Mouse (Mus musculus) midbrain, embryonic 13.5 days (tissue): ENCODE measurements around the gene Tal1. TPM values are rescaled to one million over a fixed set of nuclear protein-coding genes. Genes with fewer than 3 reads are reported as not detected.
A peak's percentile ranks its signal among the peaks of the same experiment; 100 is the strongest.

Experiments
- ATAC-seq: fragments of 200-750 bp; cut with Nextera tagmentation; 2 replicates; pipeline ENCODE4 v1.8.0; 2017; ENCODE audit warnings: mild to moderate bottlenecking, moderate TSS enrichment, moderate library complexity
- H3K27ac ChIP-seq: fragments of 300-500 bp; sonication (generic); 2 replicates; pipeline ENCODE4 v1.5.1; 2015; ENCODE audit warnings: inconsistent platforms, mild to moderate bottlenecking, moderate library complexity
- H3K27me3 ChIP-seq: fragments of 300-500 bp; sonication (generic); 2 replicates; pipeline ENCODE4 v1.6.1; 2015; ENCODE audit warnings: mild to moderate bottlenecking, inconsistent platforms
- H3K36me3 ChIP-seq: fragments of 300-500 bp; sonication (generic); 2 replicates; pipeline ENCODE4 v1.6.1; 2015; ENCODE audit warnings: mild to moderate bottlenecking, inconsistent platforms
- H3K4me1 ChIP-seq: fragments of 300-500 bp; sonication (generic); replicated peaks from 2 replicates; pipeline ENCODE4 v1.6.1; 2015; ENCODE audit warnings: inconsistent platforms
- H3K4me2 ChIP-seq: fragments of 300-500 bp; sonication (generic); replicated peaks from 2 replicates; pipeline ENCODE4 v1.6.1; 2015; ENCODE audit warnings: moderate library complexity, mild to moderate bottlenecking, inconsistent platforms
- H3K4me3 ChIP-seq: fragments of 300-500 bp; sonication (generic); replicated peaks from 2 replicates; pipeline ENCODE4 v1.5.1; 2015; ENCODE audit warnings: mild to moderate bottlenecking, inconsistent platforms
- H3K9ac ChIP-seq: fragments of 300-500 bp; sonication (generic); replicated peaks from 2 replicates; pipeline ENCODE4 v1.6.1; 2015; ENCODE audit warnings: mild to moderate bottlenecking, inconsistent platforms
- H3K9me3 ChIP-seq: fragments of 300-500 bp; sonication (generic); 2 replicates; pipeline ENCODE4 v1.6.1; 2016; ENCODE audit warnings: mild to moderate bottlenecking, inconsistent platforms
- WGBS: fragments of 180-500 bp; shearing (Covaris S2); methylation state at CpG from one replicate; pipeline ENCODE4 v1.1.7; 2015; 5-methylcytosine and 5-hydroxymethylcytosine counted together
- polyA plus RNA-seq: library from polyadenylated mRNA; unstranded; fragments of >200 nt; fragmentation: Nextera tagmentation; extraction: Ambion mirVana; gene quantifications from 2 replicates; pipeline ENCODE4 v1.2.1, GENCODE M21; 2015

Gene Tal1
- polyA plus RNA-seq, 1 experiment from 2014 or later: 11.9 TPM

DNA sequence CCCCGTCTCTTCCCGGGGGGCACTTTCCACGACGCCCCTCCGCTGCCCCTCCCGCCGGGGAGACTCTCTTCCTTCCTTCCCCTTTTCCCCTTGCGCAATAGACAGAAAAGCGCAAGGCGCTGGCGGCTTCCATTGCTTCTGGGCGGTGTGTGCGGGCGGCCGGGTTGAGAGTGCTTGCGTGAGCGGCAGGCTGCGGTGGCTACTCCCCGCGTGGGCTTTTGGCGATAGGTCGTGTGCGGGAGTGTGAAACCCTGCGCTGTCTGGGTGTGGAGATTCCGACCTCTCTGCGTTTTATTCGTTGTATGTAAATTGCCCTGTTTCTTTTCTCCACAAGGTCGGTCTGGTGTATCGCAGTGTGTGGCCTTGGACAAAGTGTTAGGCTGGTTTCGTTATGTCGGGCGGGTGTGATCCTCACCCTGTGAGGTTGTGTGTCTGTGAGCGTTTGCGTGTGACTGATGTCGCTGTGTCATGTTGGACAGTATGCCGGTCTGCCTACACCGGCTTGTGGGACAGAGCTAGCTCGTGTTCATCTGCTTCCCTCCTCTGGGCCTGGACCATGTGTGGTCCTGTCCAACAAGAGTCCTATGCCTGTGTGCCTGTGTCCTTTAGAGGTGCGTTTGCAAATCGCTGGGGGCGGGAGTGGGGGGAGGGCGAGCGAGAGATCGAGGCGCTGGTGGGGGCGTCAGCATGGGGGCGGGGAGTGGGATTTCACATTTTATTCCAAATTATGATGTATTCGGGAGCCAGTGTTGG, 871 bp downstream of the Tal1 start:
- H3K27me3 ChIP-seq: peaks cover 88% of the 10 kb centered on the region
- WGBS: under 1% methylated on average over 48 of the region's 48 CpGs
- no peaks in the 10 kb centered on the region for H3K36me3 ChIP-seq
- H3K4me2 ChIP-seq: peak overlapping the region; percentile 92
- peak; percentile 83 for ATAC-seq
- H3K27ac ChIP-seq: peak overlapping the region; percentile 93
- H3K9me3 ChIP-seq: no peaks in the 10 kb centered on the region
- H3K4me1 ChIP-seq: peaks cover 20% of the 10 kb centered on the region
- H3K9ac ChIP-seq: peak overlapping the region; percentile 66
- peak overlapping the region; percentile 40 for H3K4me3 ChIP-seq

DNA sequence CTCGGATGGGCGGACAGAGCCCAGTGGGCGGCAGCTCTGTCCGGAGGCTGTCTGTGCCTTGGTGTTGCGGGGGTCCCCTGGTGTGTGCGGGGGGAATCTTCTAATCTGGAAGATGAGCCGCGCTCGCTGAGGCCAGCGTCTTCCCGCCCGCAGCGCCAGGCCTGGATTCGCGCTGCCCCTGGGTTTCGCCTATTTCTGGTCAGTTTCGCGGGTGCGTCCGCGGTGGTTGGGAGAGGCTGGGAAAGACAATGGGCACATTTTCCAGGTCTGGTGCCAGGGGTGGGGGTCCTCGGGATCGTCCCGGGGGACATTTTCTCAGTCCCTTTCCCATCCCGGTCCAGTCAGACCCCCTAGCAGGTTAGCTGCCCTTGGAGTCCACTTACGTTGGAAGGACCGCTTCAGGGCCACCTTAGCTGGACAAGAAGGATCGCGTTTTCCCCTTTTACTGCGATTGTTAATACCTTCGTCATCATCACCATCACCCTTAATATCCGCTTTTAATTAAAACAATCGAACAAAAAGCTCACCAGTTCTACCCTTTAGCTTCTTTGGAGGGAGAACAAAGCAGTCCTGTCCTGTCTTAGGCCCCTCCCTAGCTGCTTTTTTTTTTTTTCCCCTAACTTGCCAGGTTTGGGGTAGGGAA, 1.6 kb downstream of the Tal1 start:
- H3K27ac ChIP-seq: peak overlapping the region; percentile 93
- H3K36me3 ChIP-seq: no peaks in the 10 kb centered on the region
- ATAC-seq: peak; percentile 49
- under 1% methylated on average over 33 of the region's 33 CpGs for WGBS
- H3K9me3 ChIP-seq: no peaks in the 10 kb centered on the region
- peak overlapping the region; percentile 92 for H3K4me2 ChIP-seq
- H3K4me3 ChIP-seq: peak overlapping the region; percentile 40
- peaks cover 88% of the 10 kb centered on the region for H3K27me3 ChIP-seq
- H3K4me1 ChIP-seq: peaks cover 21% of the 10 kb centered on the region
- peak overlapping the region; percentile 66 for H3K9ac ChIP-seq

DNA sequence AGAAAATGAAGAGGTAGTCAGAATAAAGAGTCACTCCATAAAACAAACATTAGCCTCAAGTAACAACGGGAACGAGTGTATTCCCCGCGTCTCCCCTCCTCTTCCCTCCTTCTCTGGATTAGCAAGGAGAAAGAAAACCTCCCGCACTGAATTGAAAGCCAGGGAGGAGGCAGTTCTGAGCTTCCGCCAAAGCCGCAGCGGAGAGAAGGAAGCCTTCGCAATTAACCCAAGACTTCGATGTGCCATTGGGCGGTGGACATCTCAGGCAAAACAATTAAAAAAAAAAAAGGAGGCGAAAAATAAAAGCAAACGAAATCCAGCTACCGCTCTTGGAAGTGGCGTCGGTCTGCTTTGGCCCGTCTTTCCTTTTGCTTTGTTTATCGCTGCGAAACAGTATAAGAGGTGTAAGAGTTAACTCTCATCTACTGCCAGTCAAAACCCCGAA, 2.1 kb downstream of the Tal1 start:
- peaks cover 87% of the 10 kb centered on the region for H3K27me3 ChIP-seq
- peaks cover 24% of the 10 kb centered on the region for H3K4me1 ChIP-seq
- no peaks in the 10 kb centered on the region for H3K9me3 ChIP-seq
- H3K9ac ChIP-seq: peak overlapping the region; percentile 66
- WGBS: under 1% methylated on average over 20 of the region's 20 CpGs
- no peak for ATAC-seq
- no peaks in the 10 kb centered on the region for H3K36me3 ChIP-seq
- peak overlapping the region; percentile 40 for H3K4me3 ChIP-seq
- H3K27ac ChIP-seq: peak overlapping the region; percentile 93
- H3K4me2 ChIP-seq: peak overlapping the region; percentile 92

DNA sequence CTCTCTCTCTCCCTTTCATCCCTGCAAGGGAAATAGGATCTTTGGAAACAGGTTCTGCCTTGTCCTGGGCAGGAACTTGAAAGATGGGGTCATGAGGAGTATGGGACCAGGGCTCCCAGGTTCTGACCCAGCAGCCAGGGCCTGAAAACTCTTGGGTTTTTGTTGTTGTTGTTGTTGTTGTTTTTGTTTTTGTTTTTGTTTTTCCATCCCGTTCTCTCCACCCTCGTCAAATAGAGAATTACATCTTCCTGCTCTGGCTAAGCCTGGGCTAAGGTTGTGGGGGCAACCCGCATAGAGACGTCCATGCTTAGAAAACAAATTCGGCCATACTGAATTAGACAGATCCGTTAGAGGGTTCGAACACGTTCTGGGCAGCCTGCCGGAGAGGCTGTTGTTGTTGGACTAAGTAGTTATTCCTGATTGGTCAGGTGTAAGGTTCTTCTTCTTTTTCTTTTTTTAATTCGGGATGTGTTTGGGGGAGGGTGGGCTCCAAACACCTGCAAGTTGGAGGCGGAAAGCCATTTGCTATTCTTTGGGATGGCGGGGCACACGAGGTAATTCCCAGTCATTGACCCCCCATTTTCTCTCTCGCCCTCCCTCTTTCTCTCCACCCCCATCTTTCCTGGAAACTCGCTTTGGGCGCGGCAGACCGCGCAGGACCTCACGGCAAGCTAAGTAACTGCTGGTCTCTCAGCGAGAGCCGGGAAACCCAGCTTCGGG, 2.8 kb downstream of the Tal1 start:
- peaks cover 31% of the 10 kb centered on the region for H3K4me1 ChIP-seq
- under 1% methylated on average over 23 of the region's 23 CpGs for WGBS
- H3K4me2 ChIP-seq: peak overlapping the region; percentile 92
- ATAC-seq: no peak
- H3K4me3 ChIP-seq: peak overlapping the region; percentile 40
- H3K36me3 ChIP-seq: no peaks in the 10 kb centered on the region
- H3K27ac ChIP-seq: peak overlapping the region; percentile 93
- peaks cover 87% of the 10 kb centered on the region for H3K27me3 ChIP-seq
- H3K9ac ChIP-seq: peak overlapping the region; percentile 66
- no peaks in the 10 kb centered on the region for H3K9me3 ChIP-seq

DNA sequence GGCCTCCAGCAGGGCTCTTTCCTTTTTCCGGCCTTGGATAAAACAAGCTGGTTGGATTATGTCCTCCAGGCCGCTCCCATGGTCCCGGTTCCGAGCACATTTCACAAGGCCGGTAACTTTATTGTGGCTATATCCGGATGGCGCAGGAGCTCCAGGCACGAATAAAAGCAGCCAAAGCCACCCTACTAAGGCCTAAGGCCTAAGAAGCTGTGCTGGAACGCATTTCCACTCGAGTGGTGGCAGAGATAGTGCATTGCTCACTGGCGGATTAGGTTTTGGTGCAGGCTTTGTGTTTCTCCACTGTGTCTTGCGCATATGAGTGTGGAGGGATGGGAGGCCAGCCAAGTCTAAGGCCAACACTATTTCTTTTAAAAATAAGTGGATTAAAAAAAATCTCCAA, 3.6 kb downstream of the Tal1 start:
- Histone ChIP-seq H3K4me1 (peaks cover 32% of the 10 kb centered on the region), H3K36me3 (no peaks in the 10 kb centered on the region), H3K9me3 (no peaks in the 10 kb centered on the region), H3K4me2 (peak overlapping the region; percentile 92), H3K4me3 (peak overlapping the region; percentile 40), H3K27me3 (peaks cover 87% of the 10 kb centered on the region), H3K27ac (peak overlapping the region; percentile 93), H3K9ac (peak overlapping the region; percentile 66)
- ATAC-seq: no peak
- 2% methylated on average over 12 of the region's 12 CpGs for WGBS

DNA sequence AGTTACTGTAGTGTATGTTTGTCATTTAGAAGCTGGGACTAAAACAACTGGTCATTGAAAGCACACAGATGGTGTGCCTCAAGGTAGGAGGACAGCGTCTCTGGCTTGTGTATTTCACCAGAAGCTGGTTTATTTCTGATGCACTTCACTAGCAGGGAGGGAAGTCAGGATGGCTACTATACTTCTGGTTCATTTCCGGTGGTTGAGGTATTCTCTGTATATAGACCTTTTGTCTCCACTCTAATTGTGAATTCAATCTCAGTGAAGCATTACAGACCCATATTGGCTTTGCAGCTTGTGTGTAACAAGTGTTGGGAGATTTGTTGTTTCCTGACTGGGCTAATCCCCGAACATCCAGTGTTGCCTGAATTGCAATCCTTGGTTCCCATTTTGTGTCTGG, 4.5 kb downstream of the Tal1 start:
- WGBS: 8% methylated on average over 3 of the region's 3 CpGs
- no peaks in the 10 kb centered on the region for H3K9me3 ChIP-seq
- H3K27ac ChIP-seq: peak overlapping the region; percentile 93
- H3K4me3 ChIP-seq: peak overlapping the region; percentile 40
- H3K36me3 ChIP-seq: no peaks in the 10 kb centered on the region
- ATAC-seq: no peak
- peaks cover 87% of the 10 kb centered on the region for H3K27me3 ChIP-seq
- peaks cover 32% of the 10 kb centered on the region for H3K4me1 ChIP-seq
- peak overlapping the region; percentile 66 for H3K9ac ChIP-seq
- peak overlapping the region; percentile 92 for H3K4me2 ChIP-seq

DNA sequence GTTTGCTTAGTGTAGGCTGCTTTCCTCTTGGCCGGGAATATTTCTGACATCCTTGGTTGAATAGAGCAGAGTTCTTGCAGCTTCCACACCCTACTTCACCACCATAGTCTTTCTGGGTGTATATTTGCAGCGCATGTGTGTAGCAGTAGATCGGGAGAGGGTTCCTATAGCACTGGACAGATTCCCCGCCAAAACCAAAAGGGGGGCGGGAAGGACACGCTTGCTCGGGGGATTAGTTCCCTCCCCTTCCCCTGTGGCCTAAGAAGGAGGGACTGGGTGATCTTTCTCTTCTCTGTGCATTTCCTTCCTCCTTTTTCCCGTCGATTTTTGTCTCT, 6.3 kb downstream of the Tal1 start:
- Histone ChIP-seq H3K27me3 (peaks cover 90% of the 10 kb centered on the region), H3K27ac (peak overlapping the region; percentile 79), H3K36me3 (no peaks in the 10 kb centered on the region), H3K4me2 (peak overlapping the region; percentile 92), H3K4me3 (peak overlapping the region; percentile 52), H3K9me3 (no peaks in the 10 kb centered on the region), H3K4me1 (peaks cover 21% of the 10 kb centered on the region), H3K9ac (peak overlapping the region; percentile 76)
- no peak for ATAC-seq
- WGBS: 1% methylated on average over 9 of the region's 9 CpGs

DNA sequence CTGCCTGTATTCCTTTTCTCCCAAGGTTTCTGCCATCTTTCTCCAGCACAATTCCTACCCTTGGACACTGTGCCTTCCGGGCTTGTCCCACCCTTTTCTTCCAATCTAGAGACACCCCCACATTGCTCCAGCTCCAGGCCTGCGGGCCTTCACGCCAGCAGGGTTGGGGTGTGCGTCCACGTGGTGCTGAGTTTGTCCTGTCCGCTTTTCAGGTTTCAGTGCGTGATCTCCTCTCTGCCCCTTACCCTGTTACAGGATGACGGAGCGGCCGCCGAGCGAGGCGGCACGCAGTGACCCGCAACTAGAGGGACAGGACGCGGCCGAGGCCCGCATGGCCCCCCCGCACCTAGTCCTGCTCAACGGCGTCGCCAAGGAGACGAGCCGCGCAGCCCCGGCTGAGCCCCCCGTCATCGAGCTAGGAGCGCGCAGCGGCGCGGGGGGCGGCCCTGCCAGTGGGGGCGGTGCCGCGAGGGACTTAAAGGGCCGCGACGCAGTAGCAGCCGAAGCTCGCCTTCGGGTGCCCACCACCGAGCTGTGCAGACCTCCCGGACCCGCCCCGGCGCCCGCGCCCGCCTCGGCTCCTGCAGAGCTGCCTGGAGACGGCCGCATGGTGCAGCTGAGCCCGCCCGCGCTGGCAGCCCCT, 6.8 kb downstream of the Tal1 start:
- no peaks in the 10 kb centered on the region for H3K9me3 ChIP-seq
- peak overlapping the region; percentile 92 for H3K4me2 ChIP-seq
- H3K36me3 ChIP-seq: no peaks in the 10 kb centered on the region
- H3K27ac ChIP-seq: peak overlapping the region; percentile 79
- peaks cover 21% of the 10 kb centered on the region for H3K4me1 ChIP-seq
- peaks cover 86% of the 10 kb centered on the region for H3K27me3 ChIP-seq
- peak overlapping the region; percentile 76 for H3K9ac ChIP-seq
- ATAC-seq: peak; percentile 90
- WGBS: 0% methylated on average over 53 of the region's 58 CpGs
- peak overlapping the region; percentile 52 for H3K4me3 ChIP-seq

DNA sequence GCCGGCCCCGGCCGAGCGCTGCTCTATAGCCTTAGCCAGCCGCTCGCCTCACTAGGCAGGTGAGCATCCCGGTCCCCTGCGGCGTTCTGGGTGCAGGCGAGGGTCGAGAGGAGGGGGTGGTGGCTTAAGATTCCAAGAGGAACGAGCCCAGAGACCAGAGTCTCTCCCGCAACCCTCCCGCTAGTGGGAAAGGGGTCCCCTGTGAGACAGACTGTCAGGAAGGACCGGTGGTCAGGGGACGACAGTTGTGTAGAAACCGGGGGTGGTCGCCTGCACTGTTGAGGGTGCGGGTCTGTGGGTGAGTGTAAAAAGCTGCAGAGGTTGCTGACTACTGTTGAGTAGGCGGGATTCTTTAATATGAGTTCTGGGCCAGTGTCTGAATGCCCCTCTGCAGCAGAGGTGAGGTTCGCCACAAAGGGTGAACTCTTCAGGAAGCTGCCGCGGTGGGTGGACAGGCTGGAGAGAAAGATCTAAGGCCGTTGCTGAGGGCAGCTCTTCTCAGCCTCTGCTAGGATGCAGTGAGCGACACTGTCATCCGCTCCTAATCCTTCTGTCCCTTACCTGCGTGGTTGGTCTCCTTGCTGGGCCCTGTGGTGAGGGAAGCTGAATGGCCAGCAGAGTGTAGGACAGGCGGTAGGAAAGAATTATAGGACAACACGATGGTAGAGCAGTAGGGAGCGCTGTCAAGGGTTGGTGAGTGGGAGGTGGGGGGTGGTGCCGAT, 7.5 kb downstream of the Tal1 start:
- no peaks in the 10 kb centered on the region for H3K9me3 ChIP-seq
- peaks cover 90% of the 10 kb centered on the region for H3K27me3 ChIP-seq
- peak overlapping the region; percentile 76 for H3K9ac ChIP-seq
- H3K36me3 ChIP-seq: no peaks in the 10 kb centered on the region
- ATAC-seq: peak; percentile 43
- peak overlapping the region; percentile 79 for H3K27ac ChIP-seq
- H3K4me1 ChIP-seq: peaks cover 21% of the 10 kb centered on the region
- peak overlapping the region; percentile 52 for H3K4me3 ChIP-seq
- WGBS: 1% methylated on average over 31 of the region's 31 CpGs
- H3K4me2 ChIP-seq: peak overlapping the region; percentile 92

DNA sequence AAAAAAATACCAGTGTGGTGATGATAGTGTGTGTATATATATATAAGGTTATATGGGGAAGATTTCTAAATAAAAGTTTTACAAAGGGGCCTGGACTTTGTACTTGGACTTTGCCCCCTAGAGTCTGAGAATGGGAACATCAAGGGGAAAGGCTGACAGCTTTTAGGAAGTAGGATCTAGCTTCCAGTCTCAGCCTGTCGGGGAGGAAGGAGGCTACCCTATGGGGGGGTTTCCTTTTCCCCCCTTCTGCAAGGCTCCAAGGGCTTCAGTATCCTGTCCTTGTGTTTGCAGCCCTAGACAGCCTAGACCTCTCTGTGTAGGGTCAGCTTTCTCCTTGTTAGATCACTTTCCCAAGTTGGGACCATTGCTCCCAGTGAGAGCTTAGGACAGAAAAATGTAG, 15.4 kb downstream of the Tal1 start:
- no peaks in the 10 kb centered on the region for H3K4me1 ChIP-seq

DNA sequence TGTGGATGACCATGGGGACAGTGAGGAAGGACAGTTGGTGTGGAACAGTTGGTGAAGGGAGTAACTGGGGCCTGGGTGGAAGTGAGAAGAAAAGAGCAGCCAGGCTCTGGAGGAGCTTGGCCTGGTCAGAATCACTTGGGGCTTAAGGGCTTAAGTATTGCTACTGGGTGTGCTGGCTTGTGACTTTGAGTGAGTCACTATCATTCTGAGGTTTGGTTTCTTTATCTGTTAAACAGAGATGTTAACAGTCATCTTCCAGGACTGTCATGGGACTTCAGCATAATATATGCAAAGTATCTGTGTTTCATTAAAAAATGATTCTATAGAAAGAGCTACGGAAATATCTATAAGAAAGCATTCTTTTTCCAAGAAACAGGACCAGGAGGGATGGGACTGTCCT, 18.6 kb downstream of the Tal1 start:
- Histone ChIP-seq H3K27ac (no peak overlapping the region), H3K9me3 (no peaks in the 10 kb centered on the region), H3K27me3 (no peaks in the 10 kb centered on the region), H3K4me3 (no peak overlapping the region), H3K4me1 (peaks cover 16% of the 10 kb centered on the region), H3K9ac (no peak overlapping the region), H3K4me2 (no peak overlapping the region), H3K36me3 (0 out of 2 replicates have a peak, but pooled peaks cover under 1% of the 10 kb centered on the region)
- ATAC-seq: no peak
- 76% methylated on average over 1 of the region's 1 CpGs for WGBS

More for the DNA sequence above, 15.4 kb downstream of the Tal1 start:
- no peak overlapping the region for H3K4me3 ChIP-seq
- H3K36me3 ChIP-seq: 0 out of 2 replicates have a peak, but pooled peaks cover 7% of the 10 kb centered on the region
- peaks cover 14% of the 10 kb centered on the region for H3K27me3 ChIP-seq
- no peak for ATAC-seq
- no peak overlapping the region for H3K27ac ChIP-seq
- H3K9ac ChIP-seq: no peak overlapping the region
- no peak overlapping the region for H3K4me2 ChIP-seq
- WGBS: 29% methylated on average over 1 of the region's 1 CpGs
- H3K9me3 ChIP-seq: no peaks in the 10 kb centered on the region
